Mouse (Mus musculus): ENCODE measurements at regions not wholly inside any gene's neighbourhood (a gene's known extent, or its start where the extent isn't known, plus 50 kb on each side); places are given as distances from the start of the nearest gene placed in this dataset.

DNA sequence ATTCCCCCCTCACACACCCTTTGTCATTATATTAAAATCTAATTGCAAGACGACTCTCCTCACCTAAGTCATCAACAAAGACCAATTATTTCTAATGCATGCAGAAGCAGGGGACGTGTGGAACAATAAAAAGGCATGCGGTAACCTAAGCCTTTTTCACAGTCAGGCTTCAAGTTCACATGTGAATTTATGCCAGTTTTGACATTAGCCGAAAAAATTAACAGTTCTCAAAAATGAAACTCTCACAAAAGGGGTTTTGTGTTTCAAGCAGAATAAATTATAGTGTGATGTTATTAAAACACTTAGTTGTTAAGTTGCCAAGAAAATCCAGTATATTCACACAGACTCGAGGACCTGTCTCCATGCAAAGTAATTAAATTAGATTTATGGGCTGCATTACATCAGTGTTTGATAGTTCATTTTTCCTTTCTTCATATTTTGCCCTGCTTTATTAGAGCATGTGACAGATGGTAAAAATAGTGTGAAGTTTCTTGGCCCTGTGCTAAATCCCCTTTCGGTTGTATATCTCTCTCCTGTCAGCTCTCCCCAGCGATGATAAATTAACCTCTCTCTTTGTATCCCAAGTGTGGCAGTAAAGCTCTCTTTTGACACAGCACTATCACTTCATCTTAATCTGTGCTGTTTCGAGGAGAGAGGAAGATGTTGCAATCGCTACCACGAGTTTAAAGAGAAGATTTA is 287.5 kb upstream of the Zfp703 start:
- no peak for DNase-seq

GRCm38 (mm10) chr8:26690178-26690735 is 286.9 kb upstream of the Zfp703 start:
- DNase-seq = peak in 1 of 2 experiments; percentile 26

GRCm38 (mm10) chr8:26697579-26698084 is 279.5 kb upstream of the Zfp703 start:
- no peak for DNase-seq

DNA sequence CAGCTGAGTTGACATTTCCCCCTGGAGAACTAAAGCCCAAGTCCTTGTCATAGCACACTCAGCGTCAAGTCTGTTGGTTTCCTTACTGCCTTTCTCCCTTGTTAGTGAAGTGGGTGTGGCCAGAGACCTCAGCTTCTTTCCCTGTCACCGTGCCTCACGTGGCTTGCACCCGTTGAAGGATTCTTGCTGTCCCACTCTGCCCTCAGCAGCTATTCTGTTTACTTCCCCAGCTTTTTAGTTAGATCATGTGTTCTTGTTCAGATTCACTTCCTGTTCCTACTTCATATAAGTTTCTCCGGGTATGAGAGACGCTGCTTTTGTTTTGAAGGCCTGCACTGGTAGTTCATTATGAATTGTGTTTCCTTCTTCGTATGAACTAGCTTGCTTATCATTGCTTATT is 278.5 kb upstream of the Zfp703 start:
- peak in 1 of 2 experiments; percentile 26 for DNase-seq

DNA sequence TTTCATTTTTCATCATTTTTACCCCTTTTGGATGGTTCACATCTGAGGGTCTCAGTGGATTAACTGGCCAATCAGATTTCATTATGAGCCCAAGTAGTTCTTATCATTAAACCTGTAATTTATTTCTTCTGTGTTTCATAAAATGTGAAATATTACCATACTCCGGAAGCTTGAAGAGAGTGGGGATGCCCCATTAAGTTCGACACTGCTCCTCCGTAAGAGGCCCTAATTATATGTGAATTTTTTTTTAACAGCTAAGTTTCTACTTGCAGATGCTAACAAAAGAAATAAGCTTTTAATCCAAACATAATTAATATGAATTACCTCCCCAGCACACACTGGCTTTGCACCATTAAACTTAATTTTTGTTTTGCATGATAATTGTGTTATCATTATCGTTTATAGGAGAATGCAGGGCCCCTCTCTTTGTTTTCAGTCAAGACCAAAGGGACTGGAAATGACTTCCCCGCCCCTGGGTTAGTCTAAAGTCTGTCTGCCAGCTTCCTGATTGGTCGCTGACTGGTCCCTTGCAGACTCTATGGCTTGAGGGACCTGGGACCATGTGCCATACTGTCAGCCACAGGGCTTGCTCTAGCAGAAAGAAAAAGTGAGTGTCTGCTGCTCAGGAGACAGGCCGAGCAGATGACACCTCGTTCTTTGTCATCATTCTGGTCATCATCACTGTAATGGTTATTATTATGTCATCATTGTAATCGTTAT is 270.9 kb upstream of the Zfp703 start:
- DNase-seq = no peak

- DNase-seq = no peak
Observed at GRCm38 (mm10) chr8:26706768-26707156, 270.4 kb upstream of the Zfp703 start.

GRCm38 (mm10) chr8:26713836-26714235 is 263.3 kb upstream of the Zfp703 start:
- peak in 1 of 2 experiments; percentile 5 for DNase-seq

GRCm38 (mm10) chr8:26714714-26715113 is 262.4 kb upstream of the Zfp703 start:
- no peak for DNase-seq

- DNase-seq = peak in 1 of 2 experiments; percentile 6
Observed at GRCm38 (mm10) chr8:26718409-26719355, 258.4 kb upstream of the Zfp703 start.

DNA sequence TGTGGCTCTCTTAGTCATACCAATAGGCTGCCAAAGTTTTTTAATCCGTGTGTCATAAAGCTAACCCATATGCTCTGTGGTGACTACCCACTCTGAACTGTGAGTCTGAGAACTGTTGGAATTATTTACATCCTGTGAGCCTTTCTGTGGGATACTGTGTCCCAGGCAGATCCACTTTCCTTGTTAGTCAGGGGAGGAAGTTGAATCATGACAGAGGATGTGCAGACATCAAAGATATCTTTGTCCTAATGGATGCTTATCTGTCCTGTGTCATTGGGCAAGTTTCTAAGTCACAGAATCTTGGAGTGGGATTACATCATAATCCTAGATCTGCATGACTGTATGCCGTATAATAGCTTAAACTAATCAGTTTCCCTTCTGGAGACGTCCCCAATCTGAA is 254.4 kb upstream of the Zfp703 start:
- no peak for DNase-seq

GRCm38 (mm10) chr8:26724628-26725027 is 252.5 kb upstream of the Zfp703 start:
- no peak for DNase-seq

DNA sequence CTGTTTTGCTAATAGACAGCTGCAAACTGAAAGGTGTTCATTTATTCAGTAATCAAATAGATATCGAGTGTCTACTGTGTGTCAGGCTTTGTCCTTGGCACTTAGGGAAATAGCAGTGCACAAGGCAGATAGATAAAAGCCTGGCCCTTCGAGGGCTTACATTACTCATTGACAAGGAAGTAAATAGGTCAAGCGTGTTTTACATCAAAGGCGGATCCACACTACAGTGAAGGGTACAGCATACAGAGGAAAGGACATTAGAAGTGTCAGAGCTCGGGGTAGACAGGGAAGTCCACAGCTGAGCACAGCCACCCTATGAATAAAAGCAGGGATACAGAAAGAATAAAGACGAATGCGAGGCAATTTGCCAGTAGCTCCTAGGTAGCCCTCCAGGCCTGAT is 251.6 kb upstream of the Zfp703 start:
- no peak for DNase-seq

- no peak for DNase-seq
Observed at GRCm38 (mm10) chr8:26729351-26729750, 247.8 kb upstream of the Zfp703 start.

GRCm38 (mm10) chr8:26731111-26731510 is 246.0 kb upstream of the Zfp703 start:
- DNase-seq = no peak

DNA sequence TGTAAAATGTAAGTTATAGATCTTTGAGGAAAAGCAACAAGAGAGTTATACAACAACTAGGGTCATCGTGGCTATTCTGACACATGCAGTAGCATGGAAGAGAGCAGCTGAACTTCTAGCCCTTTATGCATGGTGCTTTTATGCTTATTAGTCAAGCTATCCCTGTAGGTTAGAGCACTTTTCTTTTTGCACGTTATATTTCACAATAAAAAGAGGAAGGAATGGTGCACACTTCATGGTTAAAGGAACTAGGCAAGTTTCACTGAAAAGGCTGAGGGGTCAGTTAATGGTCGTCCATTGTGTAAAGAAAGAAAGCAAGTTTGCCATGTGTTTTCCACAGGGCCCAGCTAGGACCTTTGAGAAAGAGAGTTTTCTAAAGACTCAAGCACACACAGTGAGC is 232.7 kb upstream of the Zfp703 start:
- no peak for DNase-seq

DNA sequence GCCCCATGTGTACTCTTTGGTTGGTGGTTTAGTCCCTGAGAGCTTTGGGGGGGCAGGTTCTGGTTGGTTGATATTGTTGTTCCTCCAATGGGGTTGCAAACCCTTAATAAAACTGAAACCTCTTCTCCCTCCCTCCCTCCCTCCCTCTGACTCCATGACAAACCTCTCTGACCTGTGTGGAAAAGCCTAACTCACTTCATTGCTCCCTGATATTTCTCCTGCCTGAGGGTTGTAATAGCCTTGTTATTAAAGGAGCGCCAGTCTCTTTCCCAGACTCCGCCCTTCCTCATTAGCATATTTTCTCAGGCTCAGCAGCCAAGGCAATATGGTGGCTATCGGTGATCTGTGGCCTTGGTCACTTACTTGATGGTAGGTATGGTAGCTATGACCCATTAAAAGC is 230.3 kb upstream of the Zfp703 start:
- DNase-seq = no peak

GRCm38 (mm10) chr8:26747241-26747972 is 229.7 kb upstream of the Zfp703 start:
- peak; percentile 36 to 53 for DNase-seq

GRCm38 (mm10) chr8:26748161-26748971 is 228.8 kb upstream of the Zfp703 start:
- DNase-seq = peak in 1 of 2 experiments; percentile 27

GRCm38 (mm10) chr8:26748972-26749291 is 228.2 kb upstream of the Zfp703 start:
- no peak for DNase-seq

DNA sequence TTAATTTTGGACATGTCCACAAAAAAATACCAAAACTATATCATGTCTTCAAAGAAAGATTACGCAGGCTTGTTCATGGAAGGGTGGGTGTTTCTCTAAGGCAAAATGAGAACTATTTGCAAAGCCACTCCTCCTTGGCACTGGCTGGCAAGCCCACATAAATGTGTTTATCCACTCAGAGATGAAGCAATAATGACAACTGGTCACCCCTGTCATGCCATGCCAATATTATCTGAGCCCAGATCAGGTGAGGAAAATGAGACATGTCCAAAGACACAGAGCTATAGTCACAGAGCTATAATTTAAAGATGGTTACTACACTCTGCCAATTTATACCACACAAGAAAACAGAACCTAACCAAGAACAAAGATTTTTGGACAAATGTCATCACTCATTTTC is 227.0 kb upstream of the Zfp703 start:
- no peak for DNase-seq

DNA sequence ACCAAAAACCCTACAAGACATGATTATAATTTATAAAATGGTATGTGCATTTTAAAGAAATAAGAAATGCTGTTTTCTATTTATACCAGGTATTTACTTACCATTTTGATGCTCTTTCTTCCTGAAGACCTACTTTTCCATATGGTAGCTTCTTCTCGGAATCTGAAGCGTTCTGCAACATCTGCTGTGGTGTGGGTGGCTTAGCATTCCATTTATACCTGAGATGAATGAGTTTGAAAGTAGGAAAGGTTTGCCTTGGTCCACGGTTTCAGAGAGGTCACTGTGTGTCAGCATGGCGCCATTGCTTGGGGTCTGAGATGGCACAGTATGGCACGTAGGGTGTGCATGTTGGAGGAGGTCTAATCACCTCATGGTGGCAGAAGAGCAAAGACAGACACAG is 225.5 kb upstream of the Zfp703 start:
- DNase-seq = no peak

Measured in kidney, postnatal 4 days (tissue).